Mouse (Mus musculus): ENCODE data around the gene Oasl2. TPM values are rescaled to one million over a fixed set of nuclear protein-coding genes. Genes with fewer than 3 reads are reported as not detected.
"Not testable (repeated sequence)": the region's sequence is repeated elsewhere in the genome, so short reads cannot be mapped to it uniquely, and the experiment has no call there.

Gene Oasl2
- polyA plus RNA-seq, 1 experiment from 2014 or later = 4.8 TPM

- H3K27me3 ChIP-seq (ENCODE audit: insufficient read depth, low read length) = no peaks in the 10 kb centered on the region
- no peaks in the 10 kb centered on the region for H3K9me3 ChIP-seq (ENCODE audit: low read length)
- H3K4me3 ChIP-seq (ENCODE audit: low read length) = no peak overlapping the region
- H3K4me1 ChIP-seq (ENCODE audit: insufficient read depth, low read length) = peaks cover 22% of the 10 kb centered on the region
- 64% methylated on average over 1 of the region's 1 CpGs for WGBS
- no peak overlapping the region for H3K27ac ChIP-seq (ENCODE audit: low read length)
- H3K4me2 ChIP-seq (replicated peaks; ENCODE audit: low read depth, low read length) = no peak overlapping the region
- ATAC-seq (ENCODE audit: low FRiP score, low TSS enrichment) = no peak
- H3K9ac ChIP-seq (replicated peaks; ENCODE audit: low read length) = no peak overlapping the region
- H3K36me3 ChIP-seq (ENCODE audit: insufficient read depth, low read length) = no peaks in the 10 kb centered on the region
Measured at GRCm38 (mm10) chr5:114926153-114926684, 29.5 kb downstream of the Oasl2 start.

- WGBS = 37% methylated on average over 9 of the region's 9 CpGs
- no peak overlapping the region for H3K9ac ChIP-seq (replicated peaks; ENCODE audit: low read length)
- H3K4me2 ChIP-seq (replicated peaks; ENCODE audit: low read depth, low read length) = no peak overlapping the region
- ATAC-seq (ENCODE audit: low FRiP score, low TSS enrichment) = peak; percentile 30; the same call in 1 of the 2 replicates
- peaks cover 21% of the 10 kb centered on the region for H3K4me1 ChIP-seq (ENCODE audit: insufficient read depth, low read length)
- H3K36me3 ChIP-seq (ENCODE audit: insufficient read depth, low read length) = no peaks in the 10 kb centered on the region
- H3K9me3 ChIP-seq (ENCODE audit: low read length) = no peaks in the 10 kb centered on the region
- H3K27me3 ChIP-seq (ENCODE audit: insufficient read depth, low read length) = no peaks in the 10 kb centered on the region
- H3K4me3 ChIP-seq (ENCODE audit: low read length) = no peak overlapping the region
- no peak overlapping the region for H3K27ac ChIP-seq (ENCODE audit: low read length)
Measured at GRCm38 (mm10) chr5:114926753-114927152, 30.0 kb downstream of the Oasl2 start.

GRCm38 (mm10) chr5:114931626-114932025, 34.9 kb downstream of the Oasl2 start:
- 59% methylated on average over 5 of the region's 5 CpGs for WGBS
- no peak overlapping the region for H3K27ac ChIP-seq (ENCODE audit: low read length)
- no peaks in the 10 kb centered on the region for H3K9me3 ChIP-seq (ENCODE audit: low read length)
- H3K4me3 ChIP-seq (ENCODE audit: low read length) = no peak overlapping the region
- H3K4me1 ChIP-seq (ENCODE audit: insufficient read depth, low read length) = peaks cover 4% of the 10 kb centered on the region; the same call in 1 of the 2 replicates
- no peak overlapping the region for H3K9ac ChIP-seq (replicated peaks; ENCODE audit: low read length)
- no peaks in the 10 kb centered on the region for H3K36me3 ChIP-seq (ENCODE audit: insufficient read depth, low read length)
- no peak for ATAC-seq (ENCODE audit: low FRiP score, low TSS enrichment)
- H3K4me2 ChIP-seq (replicated peaks; ENCODE audit: low read depth, low read length) = no peak overlapping the region
- no peaks in the 10 kb centered on the region for H3K27me3 ChIP-seq (ENCODE audit: insufficient read depth, low read length)

- Histone ChIP-seq H3K4me3 (ENCODE audit: low read length) (no peak overlapping the region), H3K4me1 (ENCODE audit: insufficient read depth, low read length) (no peaks in the 10 kb centered on the region), H3K36me3 (ENCODE audit: insufficient read depth, low read length) (no peaks in the 10 kb centered on the region), H3K4me2 (replicated peaks; ENCODE audit: low read depth, low read length) (no peak overlapping the region), H3K27ac (ENCODE audit: low read length) (no peak overlapping the region), H3K9me3 (ENCODE audit: low read length) (no peaks in the 10 kb centered on the region), H3K27me3 (ENCODE audit: insufficient read depth, low read length) (no peaks in the 10 kb centered on the region), H3K9ac (replicated peaks; ENCODE audit: low read length) (no peak overlapping the region)
- 82% methylated on average over 8 of the region's 8 CpGs for WGBS
- ATAC-seq (ENCODE audit: low FRiP score, low TSS enrichment) = no peak
Measured at GRCm38 (mm10) chr5:114933206-114933605, 36.5 kb downstream of the Oasl2 start.

GRCm38 (mm10) chr5:114935838-114936237, 39.1 kb downstream of the Oasl2 start:
- no peak overlapping the region for H3K4me3 ChIP-seq (ENCODE audit: low read length)
- no peaks in the 10 kb centered on the region for H3K9me3 ChIP-seq (ENCODE audit: low read length)
- WGBS = 30% methylated on average over 3 of the region's 3 CpGs
- no peak for ATAC-seq (ENCODE audit: low FRiP score, low TSS enrichment)
- no peaks in the 10 kb centered on the region for H3K27me3 ChIP-seq (ENCODE audit: insufficient read depth, low read length)
- H3K9ac ChIP-seq (replicated peaks; ENCODE audit: low read length) = no peak overlapping the region
- no peaks in the 10 kb centered on the region for H3K4me1 ChIP-seq (ENCODE audit: insufficient read depth, low read length)
- H3K36me3 ChIP-seq (ENCODE audit: insufficient read depth, low read length) = no peaks in the 10 kb centered on the region
- no peak overlapping the region for H3K4me2 ChIP-seq (replicated peaks; ENCODE audit: low read depth, low read length)
- no peak overlapping the region for H3K27ac ChIP-seq (ENCODE audit: low read length)

- H3K27ac ChIP-seq (ENCODE audit: low read length); H3K9ac ChIP-seq (replicated peaks; ENCODE audit: low read length); ATAC-seq (ENCODE audit: low FRiP score, low TSS enrichment); H3K27me3 ChIP-seq (ENCODE audit: insufficient read depth, low read length); H3K9me3 ChIP-seq (ENCODE audit: low read length); H3K4me2 ChIP-seq (replicated peaks; ENCODE audit: low read depth, low read length); H3K4me1 ChIP-seq (ENCODE audit: insufficient read depth, low read length): not testable (repeated sequence)
- peak overlapping the region; percentile 90; the same call in 1 of the 2 replicates for H3K4me3 ChIP-seq (ENCODE audit: low read length)
- WGBS = 68% methylated on average over 3 of the region's 3 CpGs
- H3K36me3 ChIP-seq (ENCODE audit: insufficient read depth, low read length) = peaks cover 12% of the 10 kb centered on the region
Measured at GRCm38 (mm10) chr5:114941138-114941537, 44.4 kb downstream of the Oasl2 start.

GRCm38 (mm10) chr5:114942074-114942765, 45.5 kb downstream of the Oasl2 start, which contains the start of gene 2210016L21Rik:
2210016L21Rik (plus strand) TSS chr5:114942158.
- 1% methylated on average over 39 of the region's 39 CpGs for WGBS
- Histone ChIP-seq H3K4me1 (ENCODE audit: insufficient read depth, low read length) (peaks cover 6% of the 10 kb centered on the region), H3K4me2 (replicated peaks; ENCODE audit: low read depth, low read length) (peak within 1 kb of the TSS; percentile 88), H3K36me3 (ENCODE audit: insufficient read depth, low read length) (peaks cover 22% of the 10 kb centered on the region), H3K9me3 (ENCODE audit: low read length) (no peaks in the 10 kb centered on the region), H3K27me3 (ENCODE audit: insufficient read depth, low read length) (no peaks in the 10 kb centered on the region), H3K9ac (replicated peaks; ENCODE audit: low read length) (peak within 1 kb of the TSS; percentile 93), H3K27ac (ENCODE audit: low read length) (peak within 1 kb of the TSS; percentile 87), H3K4me3 (ENCODE audit: low read length) (peak within 1 kb of the TSS; percentile 90)
- peak; percentile 90 for ATAC-seq (ENCODE audit: low FRiP score, low TSS enrichment)

- Histone ChIP-seq H3K9ac (replicated peaks; ENCODE audit: low read length) (peak overlapping the region; percentile 93), H3K9me3 (ENCODE audit: low read length) (no peaks in the 10 kb centered on the region), H3K27ac (ENCODE audit: low read length) (no peak overlapping the region), H3K4me3 (ENCODE audit: low read length) (peak overlapping the region; percentile 90), H3K4me1 (ENCODE audit: insufficient read depth, low read length) (peaks cover 6% of the 10 kb centered on the region), H3K4me2 (replicated peaks; ENCODE audit: low read depth, low read length) (peak overlapping the region; percentile 88), H3K27me3 (ENCODE audit: insufficient read depth, low read length) (no peaks in the 10 kb centered on the region), H3K36me3 (ENCODE audit: insufficient read depth, low read length) (peaks cover 27% of the 10 kb centered on the region)
- no peak for ATAC-seq (ENCODE audit: low FRiP score, low TSS enrichment)
- WGBS = 37% methylated on average over 4 of the region's 4 CpGs
Measured at GRCm38 (mm10) chr5:114942766-114943130, 46.0 kb downstream of the Oasl2 start.

- 84% methylated on average over 10 of the region's 10 CpGs for WGBS
- no peak overlapping the region for H3K9ac ChIP-seq (replicated peaks; ENCODE audit: low read length)
Measured at GRCm38 (mm10) chr5:114945072-114945471, 48.3 kb downstream of the Oasl2 start.

GRCm38 (mm10) chr5:114948891-114949290, 52.2 kb downstream of the Oasl2 start:
- Histone ChIP-seq H3K36me3 (ENCODE audit: insufficient read depth, low read length) (peaks cover 49% of the 10 kb centered on the region), H3K9ac (replicated peaks; ENCODE audit: low read length) (0 out of 2 replicates have a peak overlapping the region, but pooled peaks have one; percentile 38), H3K27ac (ENCODE audit: low read length) (no peak overlapping the region), H3K4me2 (replicated peaks; ENCODE audit: low read depth, low read length) (no peak overlapping the region), H3K27me3 (ENCODE audit: insufficient read depth, low read length) (no peaks in the 10 kb centered on the region), H3K4me1 (ENCODE audit: insufficient read depth, low read length) (0 out of 2 replicates have a peak, but pooled peaks cover 10% of the 10 kb centered on the region), H3K4me3 (ENCODE audit: low read length) (no peak overlapping the region), H3K9me3 (ENCODE audit: low read length) (no peaks in the 10 kb centered on the region)
- WGBS = 43% methylated on average over 6 of the region's 6 CpGs
- ATAC-seq (ENCODE audit: low FRiP score, low TSS enrichment) = no peak

More at GRCm38 (mm10) chr5:114945072-114945471, 48.3 kb downstream of the Oasl2 start:
- H3K36me3 ChIP-seq (ENCODE audit: insufficient read depth, low read length) = peaks cover 48% of the 10 kb centered on the region
- H3K4me3 ChIP-seq (ENCODE audit: low read length) = no peak overlapping the region
- H3K4me1 ChIP-seq (ENCODE audit: insufficient read depth, low read length) = peaks cover 11% of the 10 kb centered on the region
- H3K9me3 ChIP-seq (ENCODE audit: low read length) = no peaks in the 10 kb centered on the region
- H3K27ac ChIP-seq (ENCODE audit: low read length) = no peak overlapping the region
- H3K4me2 ChIP-seq (replicated peaks; ENCODE audit: low read depth, low read length) = no peak overlapping the region
- no peaks in the 10 kb centered on the region for H3K27me3 ChIP-seq (ENCODE audit: insufficient read depth, low read length)
- ATAC-seq (ENCODE audit: low FRiP score, low TSS enrichment) = no peak

Data from kidney, embryonic 16.5 days (tissue).